Mouse (Mus musculus) midbrain, postnatal 0 days (tissue): ENCODE measurements at regions not wholly inside any gene's neighbourhood (a gene's known extent, or its start where the extent isn't known, plus 50 kb on each side); places are given as distances from the start of the nearest gene placed in this dataset.
"Not testable (repeated sequence)": the region's sequence is repeated elsewhere in the genome, so short reads cannot be mapped to it uniquely, and the experiment has no call there.

ENCODE experiments used
- ATAC-seq: fragments of 200-750 bp; cut with Nextera tagmentation; 2 replicates; pipeline ENCODE4 v1.8.0; 2017; ENCODE audit warnings: moderate number of reproducible peaks, mild to moderate bottlenecking, moderate TSS enrichment, moderate library complexity; ENCODE audit not compliant: low FRiP score
- DNase-seq: peaks from one replicate; pipeline ENCODE4 v3.0.0-alpha.2; 2015; ENCODE audit warnings: low spot score
- H3K27ac ChIP-seq: fragments of 300-500 bp; sonication (generic); 2 replicates; pipeline ENCODE4 v1.5.1; 2014; ENCODE audit warnings: low read depth, mild to moderate bottlenecking, low read length, mixed read lengths
- H3K27me3 ChIP-seq: fragments of 300-500 bp; sonication (generic); 2 replicates; pipeline ENCODE4 v1.6.1; 2014; ENCODE audit warnings: low read length, control low read depth, mixed read lengths; ENCODE audit not compliant: insufficient read depth
- H3K36me3 ChIP-seq: fragments of 300-500 bp; sonication (generic); 2 replicates; pipeline ENCODE4 v1.6.1; 2014; ENCODE audit warnings: low read length, control low read depth, mixed read lengths; ENCODE audit not compliant: insufficient read depth
- H3K4me1 ChIP-seq: fragments of 300-500 bp; sonication (generic); 2 replicates; pipeline ENCODE4 v1.6.1; 2014; ENCODE audit warnings: mild to moderate bottlenecking, control low read depth, antibody characterized with exemption, low read length, mixed read lengths; ENCODE audit not compliant: insufficient read depth
- H3K4me2 ChIP-seq: fragments of 300-500 bp; sonication (generic); 2 replicates; pipeline ENCODE4 v1.6.1; 2014; ENCODE audit warnings: low read depth, mild to moderate bottlenecking, low read length, mixed read lengths; ENCODE audit not compliant: poor library complexity, severe bottlenecking
- H3K4me3 ChIP-seq: fragments of 300-500 bp; sonication (generic); 2 replicates; pipeline ENCODE4 v1.5.1; 2014; ENCODE audit warnings: low read depth, mild to moderate bottlenecking, low read length, moderate library complexity
- H3K9ac ChIP-seq: fragments of 300-500 bp; sonication (generic); replicated peaks from 2 replicates; pipeline ENCODE4 v1.6.1; 2014; ENCODE audit warnings: mild to moderate bottlenecking, low read length, moderate library complexity, mixed read lengths; ENCODE audit not compliant: poor library complexity, severe bottlenecking
- H3K9me3 ChIP-seq: fragments of 300-500 bp; sonication (generic); 2 replicates; pipeline ENCODE4 v1.6.1; 2016; ENCODE audit warnings: low read length, control low read depth
- CTCF ChIP-seq: IDR thresholded peaks from 2 replicates; pipeline ENCODE4 v1.5.1; 2016; ENCODE audit warnings: antibody characterized with exemption, mild to moderate bottlenecking
- WGBS: fragments of 180-500 bp; shearing (Covaris S2); extraction: QIAGEN DNeasy Blood & Tissue Kit; methylation state at CpG from one replicate; pipeline ENCODE4 v1.1.7; 2014; 5-methylcytosine and 5-hydroxymethylcytosine counted together

- TF ChIP-seq CTCF = no peak
- Histone ChIP-seq H3K36me3 (no peaks in the 10 kb centered on the region), H3K9ac (no peak overlapping the region), H3K4me3 (no peak overlapping the region), H3K4me1 (peaks cover 3% of the 10 kb centered on the region; the same call in 1 of the 2 replicates), H3K9me3 (no peaks in the 10 kb centered on the region), H3K27ac (no peak overlapping the region), H3K4me2 (no peak overlapping the region), H3K27me3 (no peaks in the 10 kb centered on the region)
- WGBS = 88% methylated on average over 19 of the region's 19 CpGs
- ATAC-seq (no peak), DNase-seq (no peak)
These were observed 174.7 kb upstream of the Serp2 start for GRCm38 (mm10) chr14:76731096-76731986.

GRCm38 (mm10) chr14:76725844-76726243 is 169.2 kb upstream of the Serp2 start:
- H3K4me1 ChIP-seq = no peaks in the 10 kb centered on the region
- H3K4me3 ChIP-seq = no peak overlapping the region
- no peak for TF ChIP-seq CTCF
- no peaks in the 10 kb centered on the region for H3K9me3 ChIP-seq
- WGBS = 98% methylated on average over 2 of the region's 2 CpGs
- H3K9ac ChIP-seq = no peak overlapping the region
- no peak for ATAC-seq
- no peaks in the 10 kb centered on the region for H3K36me3 ChIP-seq
- no peaks in the 10 kb centered on the region for H3K27me3 ChIP-seq
- DNase-seq = no peak
- H3K27ac ChIP-seq = no peak overlapping the region
- H3K4me2 ChIP-seq = no peak overlapping the region

- not testable (repeated sequence) for ATAC-seq, DNase-seq, H3K27ac ChIP-seq, H3K4me1 ChIP-seq, H3K9ac ChIP-seq, H3K4me3 ChIP-seq, H3K36me3 ChIP-seq, H3K4me2 ChIP-seq, H3K27me3 ChIP-seq, H3K9me3 ChIP-seq
- WGBS = 92% methylated on average over 4 of the region's 4 CpGs
These were observed 168.5 kb upstream of the Serp2 start for GRCm38 (mm10) chr14:76725231-76725630.

GRCm38 (mm10) chr14:76724826-76725225 is 168.1 kb upstream of the Serp2 start:
- Histone ChIP-seq H3K4me2 (no peak overlapping the region), H3K4me1 (no peaks in the 10 kb centered on the region), H3K27me3 (no peaks in the 10 kb centered on the region), H3K9me3 (no peaks in the 10 kb centered on the region), H3K36me3 (no peaks in the 10 kb centered on the region), H3K27ac (no peak overlapping the region), H3K9ac (no peak overlapping the region), H3K4me3 (no peak overlapping the region)
- ATAC-seq = no peak
- 81% methylated on average over 8 of the region's 8 CpGs for WGBS
- no peak for DNase-seq
- no peak for TF ChIP-seq CTCF

- Histone ChIP-seq H3K4me1 (no peaks in the 10 kb centered on the region), H3K27ac (no peak overlapping the region), H3K36me3 (no peaks in the 10 kb centered on the region), H3K4me2 (no peak overlapping the region), H3K27me3 (no peaks in the 10 kb centered on the region), H3K4me3 (no peak overlapping the region), H3K9me3 (no peaks in the 10 kb centered on the region), H3K9ac (no peak overlapping the region)
- no peak for TF ChIP-seq CTCF
- WGBS = 78% methylated on average over 8 of the region's 8 CpGs
- no peak for ATAC-seq
- DNase-seq = peak; percentile 36
These were observed 167.7 kb upstream of the Serp2 start for GRCm38 (mm10) chr14:76724395-76724794.

GRCm38 (mm10) chr14:76723551-76723950 is 166.9 kb upstream of the Serp2 start:
- Histone ChIP-seq H3K4me2 (no peak overlapping the region), H3K27ac (no peak overlapping the region), H3K4me3 (no peak overlapping the region), H3K9me3 (no peaks in the 10 kb centered on the region), H3K36me3 (no peaks in the 10 kb centered on the region), H3K9ac (no peak overlapping the region), H3K4me1 (no peaks in the 10 kb centered on the region), H3K27me3 (no peaks in the 10 kb centered on the region)
- DNase-seq (no peak), ATAC-seq (no peak)
- no peak for TF ChIP-seq CTCF
- 54% methylated on average over 4 of the region's 4 CpGs for WGBS
